Mouse (Mus musculus): ENCODE data around the gene F830045P16Rik. TPM values are rescaled to one million over a fixed set of nuclear protein-coding genes. Genes with fewer than 3 reads are reported as not detected.

F830045P16Rik gene
- 0.08 TPM in 1 of 2 replicates, not detected in the other for polyA plus RNA-seq (2015; fragmentation: Nextera tagmentation; extraction: Ambion mirVana)

GRCm38 (mm10) chr2:129536377-129536776 is at the start of gene F830045P16Rik:
F830045P16Rik (minus strand) TSS chr2:129536602.
- no peak for ATAC-seq (replicated peaks; ENCODE audit: low FRiP score)
- H3K27ac ChIP-seq = 0 out of 2 replicates have a peak within 1 kb of the TSS, but pooled peaks have one; percentile 27
- WGBS = 50% methylated on average over 2 of the region's 2 CpGs

DNA sequence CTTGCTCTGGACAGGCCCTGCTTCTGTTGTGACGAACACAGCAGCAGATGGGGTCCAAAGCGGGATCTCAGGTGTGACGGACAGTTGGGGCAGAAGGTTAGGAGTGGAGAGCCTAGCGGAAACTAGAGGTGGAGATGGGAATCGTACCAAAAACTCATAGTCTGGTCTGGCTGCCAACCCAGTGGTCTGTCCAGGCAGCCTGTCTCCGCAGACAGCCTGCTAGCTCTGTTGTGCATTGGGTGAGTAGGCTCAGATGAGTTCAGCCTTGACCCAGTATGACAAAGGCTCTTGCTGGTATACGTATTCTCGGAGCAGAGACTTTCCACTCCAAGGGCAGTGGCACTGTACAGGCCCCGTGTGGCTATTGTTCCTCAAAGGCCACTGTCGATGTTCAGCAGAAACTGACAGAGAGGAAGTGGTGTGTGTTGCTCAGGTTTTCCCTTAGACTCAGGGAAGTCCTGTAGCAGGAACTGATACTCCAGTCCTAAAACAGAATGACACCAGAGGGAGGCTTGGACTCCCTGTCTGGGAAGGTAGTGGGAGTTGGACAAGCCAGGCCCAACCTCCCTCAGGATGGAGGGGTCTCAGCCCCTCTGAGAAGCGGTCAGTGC is 49.6 kb upstream of the F830045P16Rik start:
- no peaks in the 10 kb centered on the region for H3K9me3 ChIP-seq (replicated peaks)
- no peak overlapping the region for H3K9ac ChIP-seq
- H3K27ac ChIP-seq = no peak overlapping the region
- no peaks in the 10 kb centered on the region for H3K36me3 ChIP-seq
- 75% methylated on average over 11 of the region's 11 CpGs for WGBS
- no peak for ATAC-seq (replicated peaks; ENCODE audit: low FRiP score)
- H3K27me3 ChIP-seq = no peaks in the 10 kb centered on the region
- no peak overlapping the region for H3K4me3 ChIP-seq (replicated peaks)
- peaks cover 21% of the 10 kb centered on the region for H3K4me1 ChIP-seq
- no peak overlapping the region for H3K4me2 ChIP-seq

More at GRCm38 (mm10) chr2:129536377-129536776, at the start of gene F830045P16Rik:
- peaks cover 34% of the 10 kb centered on the region for H3K4me1 ChIP-seq
- no peaks in the 10 kb centered on the region for H3K9me3 ChIP-seq (replicated peaks)
- H3K36me3 ChIP-seq = no peaks in the 10 kb centered on the region
- H3K4me2 ChIP-seq = no peak within 1 kb of the TSS
- no peak within 1 kb of the TSS for H3K4me3 ChIP-seq (replicated peaks)
- H3K9ac ChIP-seq = no peak within 1 kb of the TSS
- H3K27me3 ChIP-seq = no peaks in the 10 kb centered on the region

- no peaks in the 10 kb centered on the region for H3K9me3 ChIP-seq (replicated peaks)
- no peak for ATAC-seq (replicated peaks; ENCODE audit: low FRiP score)
- 15% methylated on average over 1 of the region's 1 CpGs for WGBS
Measured at GRCm38 (mm10) chr2:129584905-129585304, 48.5 kb upstream of the F830045P16Rik start.

GRCm38 (mm10) chr2:129582261-129582660 is 45.9 kb upstream of the F830045P16Rik start:
- Histone ChIP-seq H3K4me3 (replicated peaks) (no peak overlapping the region), H3K9ac (no peak overlapping the region), H3K4me1 (peaks cover 5% of the 10 kb centered on the region; the same call in 1 of the 2 replicates), H3K9me3 (replicated peaks) (no peaks in the 10 kb centered on the region), H3K27ac (no peak overlapping the region), H3K27me3 (peaks cover 1% of the 10 kb centered on the region; the same call in 1 of the 2 replicates), H3K4me2 (no peak overlapping the region), H3K36me3 (no peaks in the 10 kb centered on the region)
- 78% methylated on average over 4 of the region's 4 CpGs for WGBS
- ATAC-seq (replicated peaks; ENCODE audit: low FRiP score) = 0 out of 2 replicates have a peak, but pooled peaks have one; percentile 8

More at GRCm38 (mm10) chr2:129584905-129585304, 48.5 kb upstream of the F830045P16Rik start:
- H3K36me3 ChIP-seq = no peaks in the 10 kb centered on the region
- no peak overlapping the region for H3K9ac ChIP-seq
- no peak overlapping the region for H3K4me3 ChIP-seq (replicated peaks)
- H3K27ac ChIP-seq = no peak overlapping the region
- H3K4me2 ChIP-seq = no peak overlapping the region
- H3K4me1 ChIP-seq = peaks cover 14% of the 10 kb centered on the region
- no peaks in the 10 kb centered on the region for H3K27me3 ChIP-seq

GRCm38 (mm10) chr2:129581826-129582225 is 45.4 kb upstream of the F830045P16Rik start:
- no peak overlapping the region for H3K9ac ChIP-seq
- 36% methylated on average over 3 of the region's 3 CpGs for WGBS
- peak; percentile 23; the same call in 1 of the 2 replicates for ATAC-seq (replicated peaks; ENCODE audit: low FRiP score)
- no peak overlapping the region for H3K27ac ChIP-seq
- H3K27me3 ChIP-seq = peaks cover 5% of the 10 kb centered on the region; the same call in 1 of the 2 replicates
- no peak overlapping the region for H3K4me2 ChIP-seq
- H3K36me3 ChIP-seq = no peaks in the 10 kb centered on the region
- no peaks in the 10 kb centered on the region for H3K9me3 ChIP-seq (replicated peaks)
- no peak overlapping the region for H3K4me3 ChIP-seq (replicated peaks)
- 0 out of 2 replicates have a peak, but pooled peaks cover 3% of the 10 kb centered on the region for H3K4me1 ChIP-seq

- H3K4me2 ChIP-seq = no peak overlapping the region
- H3K4me3 ChIP-seq (replicated peaks) = no peak overlapping the region
- 0 out of 2 replicates have a peak, but pooled peaks cover 3% of the 10 kb centered on the region for H3K4me1 ChIP-seq
- no peaks in the 10 kb centered on the region for H3K9me3 ChIP-seq (replicated peaks)
- H3K27ac ChIP-seq = no peak overlapping the region
- ATAC-seq (replicated peaks; ENCODE audit: low FRiP score) = no peak
- no peaks in the 10 kb centered on the region for H3K36me3 ChIP-seq
- no peak overlapping the region for H3K9ac ChIP-seq
- H3K27me3 ChIP-seq = peaks cover 5% of the 10 kb centered on the region; the same call in 1 of the 2 replicates
- 86% methylated on average over 4 of the region's 4 CpGs for WGBS
Measured at GRCm38 (mm10) chr2:129580656-129581055, 44.3 kb upstream of the F830045P16Rik start.

- Histone ChIP-seq H3K27ac (no peak overlapping the region), H3K4me1 (peaks cover 15% of the 10 kb centered on the region), H3K36me3 (no peaks in the 10 kb centered on the region), H3K9me3 (replicated peaks) (no peaks in the 10 kb centered on the region), H3K27me3 (peaks cover 27% of the 10 kb centered on the region), H3K4me2 (no peak overlapping the region), H3K4me3 (replicated peaks) (no peak overlapping the region), H3K9ac (no peak overlapping the region)
- ATAC-seq (replicated peaks; ENCODE audit: low FRiP score) = no peak
- WGBS = 85% methylated on average over 8 of the region's 8 CpGs
Measured at GRCm38 (mm10) chr2:129576611-129577447, 40.4 kb upstream of the F830045P16Rik start.

GRCm38 (mm10) chr2:129575113-129575512 is 38.7 kb upstream of the F830045P16Rik start:
- Histone ChIP-seq H3K4me2 (no peak overlapping the region), H3K9ac (no peak overlapping the region), H3K27me3 (peaks cover 27% of the 10 kb centered on the region), H3K4me3 (replicated peaks) (no peak overlapping the region), H3K27ac (no peak overlapping the region), H3K4me1 (peaks cover 15% of the 10 kb centered on the region), H3K36me3 (no peaks in the 10 kb centered on the region), H3K9me3 (replicated peaks) (no peaks in the 10 kb centered on the region)
- 91% methylated on average over 4 of the region's 4 CpGs for WGBS
- no peak for ATAC-seq (replicated peaks; ENCODE audit: low FRiP score)

- Histone ChIP-seq H3K9ac (no peak overlapping the region), H3K9me3 (replicated peaks) (no peaks in the 10 kb centered on the region), H3K4me3 (replicated peaks) (peak overlapping the region; percentile 21), H3K27ac (no peak overlapping the region), H3K4me2 (peak overlapping the region; percentile 55), H3K27me3 (peaks cover 27% of the 10 kb centered on the region), H3K36me3 (no peaks in the 10 kb centered on the region), H3K4me1 (peaks cover 15% of the 10 kb centered on the region)
- 12% methylated on average over 24 of the region's 24 CpGs for WGBS
- 0 out of 2 replicates have a peak, but pooled peaks have one; percentile 46 for ATAC-seq (replicated peaks; ENCODE audit: low FRiP score)
Measured at GRCm38 (mm10) chr2:129574395-129575046, 38.1 kb upstream of the F830045P16Rik start.

GRCm38 (mm10) chr2:129573701-129574273 is 37.4 kb upstream of the F830045P16Rik start:
- Histone ChIP-seq H3K9me3 (replicated peaks) (no peaks in the 10 kb centered on the region), H3K27me3 (peaks cover 27% of the 10 kb centered on the region), H3K4me2 (peak overlapping the region; percentile 55), H3K36me3 (no peaks in the 10 kb centered on the region), H3K27ac (no peak overlapping the region), H3K4me1 (peaks cover 12% of the 10 kb centered on the region), H3K9ac (no peak overlapping the region), H3K4me3 (replicated peaks) (no peak overlapping the region)
- no peak for ATAC-seq (replicated peaks; ENCODE audit: low FRiP score)
- WGBS = 18% methylated on average over 4 of the region's 4 CpGs

GRCm38 (mm10) chr2:129569556-129569955 is 33.2 kb upstream of the F830045P16Rik start:
- H3K4me1 ChIP-seq = peaks cover 9% of the 10 kb centered on the region
- H3K36me3 ChIP-seq = no peaks in the 10 kb centered on the region
- WGBS = 51% methylated on average over 5 of the region's 5 CpGs
- no peak overlapping the region for H3K27ac ChIP-seq
- no peak overlapping the region for H3K4me2 ChIP-seq
- no peak overlapping the region for H3K4me3 ChIP-seq (replicated peaks)
- H3K9ac ChIP-seq = no peak overlapping the region
- no peak for ATAC-seq (replicated peaks; ENCODE audit: low FRiP score)
- H3K9me3 ChIP-seq (replicated peaks) = no peaks in the 10 kb centered on the region
- peaks cover 18% of the 10 kb centered on the region for H3K27me3 ChIP-seq
